Mouse (Mus musculus) c-Kit-positive CD71-positive TER-119-negative erythroid progenitor cells, embryonic 14.5 days (primary cell): Measurements from ENCODE around the gene Nav2.

Experiments
- DNase-seq: peaks from one replicate; pipeline ENCODE4 v3.0.0-alpha.2; 2013; ENCODE audit warnings: low read depth

Nav2 gene

GRCm38 (mm10) chr7:48937562-48937961 lies 29.0 kb downstream of the Nav2 start:
- no peak for DNase-seq

- peak; percentile 31 for DNase-seq
Measured at GRCm38 (mm10) chr7:48938190-48938589, 29.7 kb downstream of the Nav2 start.

DNA sequence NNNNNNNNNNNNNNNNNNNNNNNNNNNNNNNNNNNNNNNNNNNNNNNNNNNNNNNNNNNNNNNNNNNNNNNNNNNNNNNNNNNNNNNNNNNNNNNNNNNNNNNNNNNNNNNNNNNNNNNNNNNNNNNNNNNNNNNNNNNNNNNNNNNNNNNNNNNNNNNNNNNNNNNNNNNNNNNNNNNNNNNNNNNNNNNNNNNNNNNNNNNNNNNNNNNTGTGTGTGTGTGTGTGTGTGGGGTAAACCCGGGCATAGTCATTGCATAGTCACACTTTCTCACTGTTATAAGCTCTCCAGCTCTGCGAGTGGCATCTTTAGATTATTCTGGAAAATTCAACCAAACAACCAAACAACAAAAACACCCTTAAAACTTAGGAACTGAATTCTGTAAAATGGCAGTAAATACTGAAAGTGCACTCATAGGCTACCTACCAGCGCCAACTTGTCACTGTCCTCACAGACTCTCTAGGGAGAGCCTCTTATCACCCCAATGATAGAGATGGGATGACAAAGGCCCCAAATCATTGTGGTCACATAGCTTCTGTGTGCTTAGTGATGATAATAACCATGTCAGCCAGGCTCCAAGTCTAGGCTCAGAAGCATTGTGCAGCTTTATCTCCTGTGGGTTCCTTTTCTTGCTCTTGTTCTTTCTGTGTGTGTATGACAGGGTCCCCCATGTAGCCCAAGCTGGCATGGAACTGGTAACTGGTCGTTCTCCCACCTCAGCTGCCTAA lies 40.0 kb downstream of the Nav2 start:
- DNase-seq, result no peak

DNA sequence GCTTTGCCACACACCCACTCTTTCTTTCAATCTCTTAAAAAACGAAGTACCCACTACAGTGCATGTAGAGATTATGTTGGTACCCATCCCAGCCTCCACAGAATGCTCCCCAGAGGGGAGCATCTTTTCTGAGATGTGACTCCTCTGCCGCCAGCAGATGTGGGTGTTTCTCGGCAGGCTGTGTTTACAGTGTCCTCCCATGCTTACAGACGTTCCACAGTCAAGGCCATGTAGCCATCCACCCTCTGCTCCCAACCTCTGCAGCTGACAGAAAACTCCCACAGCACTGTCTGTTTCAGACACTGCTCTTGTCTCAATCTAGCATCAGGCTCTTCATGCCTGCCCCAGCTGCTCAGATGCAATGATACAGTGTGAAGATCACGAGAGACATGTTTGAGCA lies 46.0 kb downstream of the Nav2 start:
- no peak for DNase-seq

DNA sequence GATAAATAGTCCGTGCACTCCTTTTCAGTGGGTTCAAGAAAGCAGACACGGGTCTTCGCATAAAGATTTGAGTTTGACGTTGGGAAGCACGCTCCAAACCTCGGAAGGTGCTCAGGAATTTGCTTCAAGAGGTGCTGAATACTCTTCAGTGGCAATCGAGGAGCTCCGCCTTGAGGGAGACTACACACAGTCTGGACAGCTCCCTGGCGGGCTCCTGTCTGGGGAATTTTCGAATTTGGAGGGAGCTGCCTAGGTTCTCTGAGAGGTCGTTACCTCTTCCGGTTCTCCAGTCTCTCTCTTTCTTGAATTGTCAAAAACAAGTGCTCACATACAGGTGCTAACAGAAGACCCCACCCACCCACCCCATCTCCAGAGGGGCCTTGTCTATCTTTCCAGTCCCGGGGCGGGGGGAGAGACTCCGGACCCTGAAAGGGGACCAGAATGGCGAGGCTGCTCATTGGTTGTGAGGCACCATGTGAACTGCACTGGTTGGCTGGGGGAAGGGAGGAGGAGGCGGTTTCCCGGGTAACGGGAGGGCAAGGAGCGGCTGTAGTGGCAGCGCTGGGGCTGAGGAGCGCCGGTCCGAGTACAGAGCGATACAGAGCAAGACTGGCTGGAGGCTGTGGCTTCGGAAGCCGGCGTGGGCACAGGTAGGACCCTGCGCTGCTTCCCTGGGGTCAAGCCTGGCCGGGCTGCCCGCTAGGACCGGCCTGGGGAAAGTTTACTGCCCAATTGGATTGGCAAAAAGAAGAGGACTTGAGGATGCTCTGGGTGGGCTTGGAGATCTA lies 50.2 kb downstream of the Nav2 start:
- no peak for DNase-seq

DNA sequence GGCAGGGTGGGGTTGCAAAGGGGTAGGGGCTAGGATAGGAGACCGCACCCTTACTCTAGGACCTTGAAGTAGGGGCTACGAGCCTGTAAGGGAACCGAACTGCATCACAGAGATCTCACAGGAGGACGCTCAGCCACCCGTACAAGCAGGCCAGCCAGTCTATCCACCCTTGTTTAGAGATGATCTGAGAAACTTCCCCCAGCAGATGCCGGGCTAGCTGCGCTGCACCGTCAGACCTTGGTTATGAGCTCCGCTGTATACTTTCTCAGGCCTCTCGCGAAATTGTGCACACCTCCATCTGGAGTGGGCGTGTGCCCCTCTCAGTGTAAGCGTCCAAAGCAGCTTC lies 50.8 kb downstream of the Nav2 start:
- DNase-seq, result no peak

GRCm38 (mm10) chr7:48960152-48960551 lies 51.6 kb downstream of the Nav2 start:
- DNase-seq, result no peak

DNA sequence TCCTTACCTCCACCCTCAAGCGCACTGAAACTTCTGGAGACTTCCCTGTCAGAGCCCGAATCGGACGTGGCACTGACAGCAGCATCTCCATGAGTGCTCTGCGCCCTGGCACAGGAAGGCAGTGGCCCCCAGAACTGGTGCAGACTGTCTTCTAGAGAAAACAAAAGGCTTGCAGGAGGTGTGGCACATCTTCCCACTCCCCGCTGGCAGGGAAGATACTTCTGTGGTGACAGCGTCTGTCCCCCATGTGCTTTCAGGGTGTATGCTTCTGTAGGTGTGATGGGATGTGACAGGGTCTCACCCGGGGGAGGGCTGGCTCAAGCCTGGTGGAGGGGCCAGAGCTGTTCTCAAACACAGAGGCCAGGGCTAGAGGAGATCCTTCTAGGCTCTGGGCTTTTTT lies 53.0 kb downstream of the Nav2 start:
- DNase-seq, result no peak

DNA sequence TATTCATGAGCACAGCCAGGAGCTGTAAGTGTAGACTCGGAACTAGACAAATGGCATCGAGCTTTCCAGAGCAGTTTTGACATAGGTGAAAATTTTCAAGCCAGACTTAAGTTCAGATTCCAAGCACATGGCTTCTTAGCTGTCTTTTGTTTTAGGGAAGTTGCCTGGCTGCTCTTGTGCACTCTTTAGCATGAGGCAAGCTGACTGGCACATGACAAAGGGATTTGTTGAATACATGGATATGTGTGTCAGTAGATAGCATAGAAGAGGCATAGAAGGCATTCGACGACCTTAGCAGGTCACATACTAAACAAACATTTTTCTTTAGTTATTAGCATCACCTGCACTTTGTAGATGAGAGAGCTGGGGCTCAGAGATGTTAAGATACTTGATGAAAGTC lies 53.4 kb downstream of the Nav2 start:
- no peak for DNase-seq

DNA sequence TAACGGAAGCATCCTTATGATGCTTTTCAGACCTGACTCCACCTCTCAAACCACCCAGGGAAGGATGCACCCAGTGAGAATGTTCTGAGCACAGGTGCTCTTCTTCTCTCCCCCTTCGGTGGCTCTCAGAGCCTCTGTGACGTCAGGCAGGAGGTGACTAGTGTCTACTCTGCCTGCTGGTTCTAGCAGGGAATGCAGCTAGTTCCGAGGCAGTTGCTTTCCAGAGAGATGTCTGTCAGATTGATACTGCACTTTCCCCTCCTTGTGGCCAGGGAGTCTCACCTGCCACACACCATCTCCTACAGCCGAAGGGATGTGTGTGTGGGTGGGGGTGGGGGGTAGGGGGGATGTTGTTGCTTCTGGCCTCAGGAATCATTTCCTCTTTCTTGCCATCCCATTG lies 54.6 kb downstream of the Nav2 start:
- DNase-seq, result no peak

DNA sequence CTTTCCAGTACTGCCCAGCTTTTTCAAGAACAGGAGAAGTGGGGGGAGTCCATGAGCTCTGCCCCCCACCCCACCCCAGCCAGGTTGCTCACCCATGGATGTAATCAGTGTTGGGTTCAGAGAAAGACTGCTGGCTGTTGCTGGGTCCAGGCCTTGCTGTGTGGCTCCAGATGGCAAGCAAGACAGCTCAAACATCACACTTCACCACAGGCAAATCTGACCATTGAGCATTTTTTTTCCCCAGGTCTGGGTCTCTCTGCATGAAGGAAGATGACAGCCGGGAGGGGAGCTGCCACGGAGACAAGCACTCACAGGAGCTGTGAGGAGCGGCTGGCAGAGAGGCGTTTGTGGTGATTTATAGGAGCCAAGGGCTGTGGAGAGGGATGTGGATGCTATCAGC lies 55.0 kb downstream of the Nav2 start:
- no peak for DNase-seq

- no peak for DNase-seq
Measured at GRCm38 (mm10) chr7:48965796-48966512, 57.4 kb downstream of the Nav2 start.

DNA sequence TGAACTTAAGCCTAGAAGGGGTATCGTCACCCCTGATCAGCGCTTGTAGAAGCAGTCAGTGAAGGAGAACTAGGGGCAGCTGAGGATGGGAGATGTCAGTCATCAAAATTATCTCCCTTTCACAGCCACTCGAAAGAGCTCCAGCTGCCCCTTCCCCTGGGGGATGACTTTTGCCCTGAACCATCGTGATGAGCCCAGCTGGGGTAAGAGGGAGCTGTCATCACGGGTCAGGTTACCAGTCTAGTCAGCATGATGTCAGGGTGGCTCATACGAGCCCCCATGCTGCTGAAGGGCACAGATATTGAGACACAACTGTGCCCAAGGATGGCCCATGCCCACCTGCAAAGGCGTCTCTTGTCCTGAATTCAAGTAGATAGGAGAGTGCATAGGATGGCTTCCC lies 72.5 kb downstream of the Nav2 start:
- no peak for DNase-seq

- DNase-seq, result no peak
Measured at GRCm38 (mm10) chr7:48981814-48982213, 73.3 kb downstream of the Nav2 start.

DNA sequence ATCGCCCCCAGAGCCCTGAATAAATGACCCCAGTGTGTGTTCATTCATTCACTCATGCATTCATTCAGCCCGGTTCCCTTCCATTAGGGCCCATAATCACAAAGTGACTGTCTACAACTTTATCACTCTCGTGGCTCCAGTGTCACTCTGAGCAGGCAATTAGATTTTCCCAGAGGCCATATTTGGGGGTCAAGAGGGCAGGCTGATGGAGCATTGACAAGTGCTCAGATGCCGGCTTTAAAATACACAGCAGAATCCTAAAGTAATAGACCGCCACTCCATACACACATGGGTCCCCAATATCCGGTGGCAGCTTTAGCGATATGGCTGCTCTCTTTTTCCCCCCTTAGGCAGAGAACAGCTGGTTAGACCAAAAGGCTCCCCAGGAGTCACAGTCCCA lies 74.1 kb downstream of the Nav2 start:
- no peak for DNase-seq

DNA sequence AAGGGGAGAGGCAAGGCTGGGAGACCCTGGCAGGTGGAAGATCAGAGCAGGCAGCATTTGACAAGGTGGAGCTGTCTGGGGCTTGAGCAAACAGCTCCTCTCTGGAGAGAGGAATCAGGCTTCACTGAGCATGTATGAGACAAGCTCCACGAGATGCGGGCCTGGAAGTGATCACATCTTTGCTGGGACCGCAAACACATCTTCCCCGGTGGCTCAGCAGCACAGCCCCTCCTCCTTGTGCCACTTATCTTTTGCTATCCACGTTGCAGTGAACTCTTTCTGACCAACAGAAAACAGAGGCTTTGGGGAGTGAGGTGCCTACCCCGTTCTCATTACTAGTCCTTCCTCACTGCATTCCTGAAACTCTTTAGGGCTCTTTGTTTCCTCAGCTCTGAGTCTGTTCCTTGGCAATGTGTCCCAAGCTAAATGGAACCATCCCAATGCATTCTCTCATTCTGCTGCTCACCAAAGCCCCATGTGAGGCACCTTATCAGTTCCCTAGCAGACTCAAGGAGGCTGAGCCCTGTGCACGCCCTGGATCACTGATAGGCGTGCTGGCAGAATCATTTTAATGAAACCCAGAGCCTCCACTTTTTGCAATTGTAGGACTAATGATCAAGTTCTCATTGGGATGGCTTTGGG lies 83.5 kb downstream of the Nav2 start:
- peak; percentile 76 for DNase-seq

DNA sequence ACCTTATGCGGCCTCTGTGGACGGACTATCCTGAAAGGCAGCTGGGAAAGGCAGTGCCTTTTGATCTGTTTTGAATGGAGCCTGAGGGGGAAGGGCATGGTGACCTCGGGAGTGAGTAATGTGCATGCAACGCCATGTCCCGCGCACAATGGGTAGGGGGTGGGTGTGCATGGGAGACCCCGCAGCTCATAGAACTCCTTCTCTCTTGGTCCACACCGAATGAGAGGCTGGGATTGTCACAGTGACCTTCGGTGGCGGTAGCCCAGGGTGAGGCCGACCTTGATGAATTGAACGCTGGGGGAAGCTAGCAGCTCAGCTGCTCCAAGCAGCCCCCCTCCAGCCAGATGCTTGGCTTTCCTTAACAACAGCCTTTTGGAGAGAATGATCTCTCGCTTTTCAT lies 86.7 kb downstream of the Nav2 start:
- DNase-seq, result no peak

GRCm38 (mm10) chr7:48995701-48996100 lies 87.2 kb downstream of the Nav2 start:
- no peak for DNase-seq

DNA sequence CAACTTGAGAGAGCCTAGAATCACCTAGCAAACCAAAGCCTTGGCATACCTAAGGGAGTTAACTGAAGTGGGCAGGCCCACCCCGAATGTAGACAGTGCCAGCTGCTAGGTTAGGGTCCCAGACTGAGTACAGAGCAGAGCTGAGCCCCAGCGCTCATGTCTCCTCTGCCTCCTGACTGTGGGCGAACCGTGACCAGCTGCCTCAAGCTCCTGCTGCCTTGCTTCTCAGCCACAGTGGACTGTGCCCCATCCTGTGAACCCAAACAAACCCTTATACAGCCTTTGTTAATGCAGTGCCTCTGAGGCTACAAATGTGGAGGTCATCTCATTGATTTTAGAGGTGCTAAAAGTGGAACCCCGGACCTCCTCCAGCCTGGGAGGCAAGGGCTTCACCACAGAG lies 88.3 kb downstream of the Nav2 start:
- DNase-seq, result no peak

GRCm38 (mm10) chr7:48998097-48998496 lies 89.6 kb downstream of the Nav2 start:
- DNase-seq, result no peak

DNA sequence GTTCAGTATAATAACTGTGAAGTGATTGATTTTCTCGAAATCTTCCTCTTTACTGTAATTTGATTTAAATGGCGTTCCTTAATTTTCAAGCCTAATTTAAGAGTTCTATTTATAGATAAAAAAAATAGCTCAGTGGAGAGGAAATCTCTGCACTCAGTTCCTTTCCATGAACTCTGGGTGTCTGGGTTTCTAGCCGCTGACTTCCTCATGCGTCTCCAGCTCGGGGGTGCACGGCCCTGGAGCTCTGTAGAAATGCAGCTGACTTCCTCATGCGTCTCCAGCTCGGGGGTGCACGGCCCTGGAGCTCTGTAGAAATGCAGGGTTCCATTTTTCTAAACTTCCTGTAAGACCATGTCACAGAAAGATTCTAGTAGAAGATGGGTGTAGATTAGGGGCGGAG lies 90.1 kb downstream of the Nav2 start:
- DNase-seq, result no peak

DNA sequence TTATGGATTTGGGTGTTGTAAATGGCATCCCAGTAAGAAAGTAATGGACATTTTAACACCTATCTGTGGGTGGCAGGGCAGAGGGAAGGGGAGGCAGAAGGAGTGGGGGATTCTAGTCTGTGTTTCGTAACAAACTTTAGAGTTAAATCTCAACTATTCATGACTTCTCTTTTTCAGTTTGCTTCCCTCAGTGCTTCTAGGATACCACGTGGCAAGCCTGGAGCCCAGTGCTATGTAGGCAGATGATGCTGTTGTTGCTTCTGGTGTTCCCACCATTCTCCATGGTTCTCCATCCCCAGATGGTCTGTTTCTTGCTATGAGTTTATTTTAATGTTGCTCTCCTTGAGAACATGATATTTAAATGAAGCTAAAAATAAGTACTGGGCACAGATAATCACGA lies 92.3 kb downstream of the Nav2 start:
- no peak for DNase-seq

DNA sequence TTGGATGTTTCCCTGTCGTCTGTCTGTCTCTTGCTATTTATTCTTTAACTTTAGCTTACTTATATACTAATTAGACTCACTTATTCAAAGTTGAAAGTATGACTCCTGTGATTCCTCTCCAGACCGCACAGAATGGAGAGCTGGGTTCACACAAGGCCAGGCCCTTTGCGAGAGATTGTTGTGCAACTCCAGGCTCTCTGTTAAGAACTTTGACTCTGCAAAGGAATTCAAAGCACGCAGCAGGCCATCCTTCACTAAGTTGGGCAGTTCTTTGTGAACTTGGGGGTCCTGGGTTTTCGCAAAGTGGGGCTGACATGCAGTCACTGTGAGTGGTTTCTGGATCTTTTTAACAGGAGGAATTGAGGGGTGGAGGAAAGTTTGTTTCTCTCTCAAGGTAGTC lies 95.9 kb downstream of the Nav2 start:
- DNase-seq, result no peak
